Mouse (Mus musculus): Measurements from ENCODE around the gene Zcchc14. TPM values are rescaled to one million over a fixed set of nuclear protein-coding genes. Genes with fewer than 3 reads are reported as not detected.

The Zcchc14 gene
- polyA plus RNA-seq, 1 experiment: 34.3 TPM

DNA sequence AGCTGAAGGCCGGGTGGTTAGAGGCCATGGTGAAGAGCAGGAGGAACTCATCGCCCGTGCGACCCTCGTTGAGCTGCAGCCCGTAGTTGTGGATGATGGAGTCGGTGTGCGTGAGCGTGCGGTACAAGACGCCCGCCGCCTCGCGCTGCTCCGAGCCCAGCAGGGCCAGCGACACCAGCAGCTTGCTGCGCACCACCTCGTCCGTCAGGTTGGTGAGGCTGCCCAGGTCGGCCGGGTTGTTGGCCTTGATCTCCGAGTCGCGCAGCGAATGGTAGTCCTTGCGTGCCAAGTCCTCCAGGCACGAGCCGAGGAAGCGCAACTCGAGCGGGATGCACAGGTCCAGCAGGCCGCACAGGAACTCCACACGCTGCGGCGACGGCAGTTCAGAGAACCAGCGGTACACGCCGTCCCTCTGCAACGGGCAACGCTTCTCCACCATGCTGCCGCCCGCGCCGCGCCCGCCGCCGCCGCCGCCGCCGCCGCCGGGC, 783 bp downstream of the Zcchc14 start:
- Histone ChIP-seq H3K27ac (ENCODE audit: insufficient read depth, low read length) (peak overlapping the region; percentile 74), H3K4me3 (ENCODE audit: insufficient read depth, low read length) (peak overlapping the region; percentile 100), H3K4me1 (ENCODE audit: control insufficient read depth, insufficient read depth, low read length) (peaks cover 16% of the 10 kb centered on the region)
- TF ChIP-seq CTCF (IDR thresholded peaks at IDR 0.05; ENCODE audit: extremely low read depth, insufficient read depth, low read length) (no peak), POLR2A (IDR thresholded peaks at IDR 0.05; ENCODE audit: extremely low read depth, insufficient read depth, low read length) (peak; percentile 8; the same call in 1 of the 2 replicates)

DNA sequence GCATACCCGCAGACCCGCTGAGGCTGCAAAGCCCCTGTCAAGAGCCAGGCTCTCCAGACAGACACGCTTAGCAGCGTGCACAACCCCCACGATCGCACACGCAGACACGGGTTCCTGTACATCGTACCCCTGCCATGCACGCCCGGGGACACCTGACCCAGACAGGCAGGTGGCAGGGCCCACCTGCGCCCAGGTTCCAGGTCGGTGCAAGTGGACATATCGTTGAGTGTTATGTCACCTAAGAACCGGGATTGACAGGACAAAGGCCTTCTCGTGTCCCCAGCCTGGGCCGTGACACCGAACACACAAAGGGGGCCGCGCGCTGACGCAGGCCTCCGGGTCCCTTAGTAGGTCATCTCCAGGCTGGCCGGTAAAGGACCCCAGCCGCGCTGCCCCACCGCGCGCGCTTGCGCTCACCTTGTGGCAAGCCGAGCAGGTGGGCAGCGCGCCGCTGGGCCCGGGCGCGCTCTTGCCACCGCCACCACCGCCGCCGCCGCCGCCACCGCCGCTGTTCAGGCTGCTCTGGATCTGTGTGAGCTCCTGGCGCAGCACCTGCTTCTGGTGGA, 1.3 kb downstream of the Zcchc14 start:
- Histone ChIP-seq H3K4me1 (ENCODE audit: control insufficient read depth, insufficient read depth, low read length) (peaks cover 16% of the 10 kb centered on the region), H3K4me3 (ENCODE audit: insufficient read depth, low read length) (peak overlapping the region; percentile 100), H3K27ac (ENCODE audit: insufficient read depth, low read length) (peak overlapping the region; percentile 74; the same call in 1 of the 2 replicates)
- TF ChIP-seq POLR2A (IDR thresholded peaks at IDR 0.05; ENCODE audit: extremely low read depth, insufficient read depth, low read length): no peak
- no peak for TF ChIP-seq CTCF (IDR thresholded peaks at IDR 0.05; ENCODE audit: extremely low read depth, insufficient read depth, low read length)

DNA sequence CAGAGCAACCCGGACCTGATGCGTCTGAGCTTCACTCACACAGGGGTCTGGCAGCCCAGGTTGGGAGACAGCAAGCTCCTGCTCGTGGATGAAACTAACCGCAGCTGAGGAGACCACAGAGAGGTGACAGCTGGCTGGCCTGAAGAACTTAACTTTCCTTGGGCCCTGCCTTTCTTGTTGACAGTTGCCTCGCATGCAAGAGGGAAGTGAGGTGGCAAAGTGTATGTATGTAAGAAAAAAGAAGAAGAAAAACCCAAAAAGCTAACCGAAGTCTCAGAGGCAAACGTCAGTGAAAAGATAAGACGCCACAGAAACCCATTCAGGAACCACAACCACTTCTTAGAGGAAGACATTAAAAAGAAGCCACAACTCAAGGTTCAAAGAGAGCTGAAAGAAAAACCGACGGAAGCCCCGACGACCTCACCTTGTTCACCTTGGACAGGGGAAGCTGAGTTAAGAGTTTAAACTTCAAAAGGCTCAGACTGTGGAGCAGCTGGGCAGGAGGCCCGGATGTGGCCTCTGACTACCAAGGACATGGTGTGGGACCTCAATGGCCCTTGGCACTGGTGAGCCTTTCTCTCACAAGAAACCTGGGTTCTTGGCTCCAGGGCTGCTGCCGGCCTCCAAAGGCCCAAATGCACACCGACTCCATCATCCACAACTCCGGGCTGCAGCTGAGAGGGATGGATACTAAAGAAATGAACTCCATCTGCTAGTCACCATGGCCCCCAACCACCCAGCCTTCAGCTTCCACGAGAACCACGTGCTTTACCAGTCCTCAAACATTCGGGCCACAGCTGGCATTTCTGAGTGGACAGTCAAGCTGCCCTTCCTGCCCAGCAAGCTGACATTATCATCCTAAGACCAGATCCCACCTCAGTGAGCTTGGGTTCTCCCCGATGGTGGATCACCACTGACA, 2.1 kb downstream of the Zcchc14 start:
- H3K4me1 ChIP-seq (ENCODE audit: control insufficient read depth, insufficient read depth, low read length): peaks cover 16% of the 10 kb centered on the region
- H3K27ac ChIP-seq (ENCODE audit: insufficient read depth, low read length): no peak overlapping the region
- TF ChIP-seq CTCF (IDR thresholded peaks at IDR 0.05; ENCODE audit: extremely low read depth, insufficient read depth, low read length) (no peak), POLR2A (IDR thresholded peaks at IDR 0.05; ENCODE audit: extremely low read depth, insufficient read depth, low read length) (no peak)
- peak overlapping the region; percentile 100 for H3K4me3 ChIP-seq (ENCODE audit: insufficient read depth, low read length)

DNA sequence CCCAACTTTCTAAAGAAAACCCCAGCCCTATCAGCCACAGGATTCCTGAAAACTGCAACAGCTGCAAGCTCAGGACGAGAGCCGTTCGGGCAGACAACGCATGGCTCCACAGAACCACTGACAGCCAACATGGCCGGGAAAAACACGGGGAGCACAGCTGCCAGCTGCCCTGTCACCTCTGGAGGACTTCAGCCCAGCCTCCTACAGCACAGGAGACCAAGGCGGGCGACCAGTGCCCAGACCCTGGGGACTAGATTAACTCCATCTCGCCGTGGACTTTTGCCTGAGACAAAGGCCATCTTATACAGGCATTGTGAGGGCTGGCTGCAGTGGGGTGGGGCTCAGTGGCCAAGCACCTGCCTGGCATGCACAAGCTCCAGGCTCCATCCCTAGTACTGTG, 2.8 kb downstream of the Zcchc14 start:
- TF ChIP-seq CTCF (IDR thresholded peaks at IDR 0.05; ENCODE audit: extremely low read depth, insufficient read depth, low read length) (no peak), POLR2A (IDR thresholded peaks at IDR 0.05; ENCODE audit: extremely low read depth, insufficient read depth, low read length) (no peak)
- Histone ChIP-seq H3K4me1 (ENCODE audit: control insufficient read depth, insufficient read depth, low read length) (peaks cover 23% of the 10 kb centered on the region), H3K27ac (ENCODE audit: insufficient read depth, low read length) (no peak overlapping the region), H3K4me3 (ENCODE audit: insufficient read depth, low read length) (peak overlapping the region; percentile 100)

DNA sequence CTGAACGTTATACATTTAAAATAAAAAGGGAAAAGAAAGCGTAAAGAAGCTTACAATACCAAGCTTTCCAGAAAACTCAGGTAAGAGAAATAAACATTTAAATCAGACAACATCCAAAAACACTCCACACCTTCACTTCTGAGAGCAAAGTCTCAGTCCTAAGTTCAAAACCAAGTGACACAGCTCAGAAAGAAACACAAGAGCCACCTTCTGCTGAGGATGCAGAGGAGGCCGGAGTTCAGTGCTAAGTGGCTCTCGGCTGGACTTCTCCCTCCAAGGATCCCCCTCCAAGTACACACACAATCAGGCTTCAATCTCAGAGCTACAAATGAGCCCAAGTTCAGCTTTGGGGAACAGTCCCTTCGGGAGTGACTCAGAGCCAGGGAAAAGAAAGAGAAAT, 3.3 kb downstream of the Zcchc14 start:
- Histone ChIP-seq H3K4me1 (ENCODE audit: control insufficient read depth, insufficient read depth, low read length) (peaks cover 23% of the 10 kb centered on the region), H3K27ac (ENCODE audit: insufficient read depth, low read length) (no peak overlapping the region), H3K4me3 (ENCODE audit: insufficient read depth, low read length) (peak overlapping the region; percentile 100)
- no peak for TF ChIP-seq POLR2A (IDR thresholded peaks at IDR 0.05; ENCODE audit: extremely low read depth, insufficient read depth, low read length)

DNA sequence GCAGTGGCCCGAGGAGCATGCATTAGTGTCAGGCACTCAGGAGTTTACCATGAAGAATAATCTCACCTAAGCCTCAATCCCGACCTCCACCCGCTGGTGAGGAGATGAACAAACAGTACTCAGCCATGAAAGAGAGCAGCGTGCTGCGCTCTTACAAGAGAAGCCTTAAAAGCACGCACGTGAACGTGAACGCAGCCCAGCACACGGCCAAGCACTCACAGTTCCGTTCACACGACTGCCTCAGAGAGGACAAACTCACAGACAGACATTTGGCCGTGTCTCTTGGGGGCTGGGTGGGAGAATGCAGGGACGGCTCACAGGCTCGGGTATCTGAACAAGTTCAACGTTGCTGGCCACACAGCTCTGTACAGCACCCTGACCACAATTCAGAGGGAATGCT, 4.2 kb downstream of the Zcchc14 start:
- no peak overlapping the region for H3K27ac ChIP-seq (ENCODE audit: insufficient read depth, low read length)
- H3K4me3 ChIP-seq (ENCODE audit: insufficient read depth, low read length): peak overlapping the region; percentile 14; the same call in 1 of the 2 replicates
- H3K4me1 ChIP-seq (ENCODE audit: control insufficient read depth, insufficient read depth, low read length): peaks cover 31% of the 10 kb centered on the region
- no peak for TF ChIP-seq CTCF (IDR thresholded peaks at IDR 0.05; ENCODE audit: extremely low read depth, insufficient read depth, low read length)
- no peak for TF ChIP-seq POLR2A (IDR thresholded peaks at IDR 0.05; ENCODE audit: extremely low read depth, insufficient read depth, low read length)

DNA sequence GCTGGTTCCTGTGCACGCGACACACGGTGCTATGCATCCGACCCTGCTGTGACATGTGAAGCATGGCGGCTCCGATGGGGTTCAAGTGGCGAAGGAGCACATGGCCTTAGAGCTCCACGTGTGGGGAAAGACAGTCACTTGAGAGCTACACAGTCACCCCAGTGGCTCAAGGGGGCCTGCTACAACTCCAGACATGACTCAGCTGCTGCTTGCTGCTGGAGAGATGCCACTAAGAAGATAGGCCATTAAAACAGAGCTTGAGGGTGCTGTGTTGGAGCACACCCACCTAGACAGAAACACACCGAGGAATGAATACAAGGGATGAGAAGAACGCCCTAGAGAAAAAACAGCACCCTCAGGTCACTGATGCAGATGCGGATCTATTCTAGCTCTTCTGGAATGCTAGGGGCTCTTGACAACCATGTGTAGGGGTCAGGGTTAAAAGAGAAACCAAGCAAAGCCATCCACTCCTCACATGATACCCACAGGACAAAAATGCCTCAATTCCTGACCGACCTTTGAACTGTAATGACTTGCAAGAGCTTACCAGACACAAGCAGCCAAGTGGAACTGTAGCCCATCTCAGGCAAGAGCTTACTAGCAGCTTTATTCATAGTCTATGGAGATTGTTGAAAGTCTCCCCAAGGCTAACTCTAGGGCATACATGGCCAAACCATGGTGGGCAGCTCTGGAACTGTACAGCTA, 5.0 kb downstream of the Zcchc14 start:
- Histone ChIP-seq H3K27ac (ENCODE audit: insufficient read depth, low read length) (no peak overlapping the region), H3K4me3 (ENCODE audit: insufficient read depth, low read length) (no peak overlapping the region), H3K4me1 (ENCODE audit: control insufficient read depth, insufficient read depth, low read length) (peaks cover 39% of the 10 kb centered on the region)
- no peak for TF ChIP-seq CTCF (IDR thresholded peaks at IDR 0.05; ENCODE audit: extremely low read depth, insufficient read depth, low read length)
- TF ChIP-seq POLR2A (IDR thresholded peaks at IDR 0.05; ENCODE audit: extremely low read depth, insufficient read depth, low read length): no peak

DNA sequence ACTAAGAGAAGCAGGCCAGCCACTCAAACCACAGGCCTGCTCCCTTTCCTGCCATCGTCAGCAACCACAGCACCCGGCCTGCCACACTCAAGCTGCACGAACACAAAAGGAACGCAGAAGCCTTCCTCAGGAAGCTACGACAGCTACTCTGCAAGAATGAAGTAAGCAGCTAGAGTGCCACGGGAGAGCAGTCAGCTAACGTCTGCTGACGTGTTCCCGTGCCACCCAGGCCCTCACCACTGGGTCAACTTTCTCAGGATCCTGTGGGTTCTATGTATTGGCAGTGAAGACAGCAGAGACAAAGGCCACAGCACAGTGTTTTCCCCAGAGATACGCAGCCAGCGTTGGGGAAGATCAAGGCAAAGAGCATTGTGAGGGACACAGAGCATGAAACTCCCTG, 9.3 kb downstream of the Zcchc14 start:
- TF ChIP-seq CTCF (IDR thresholded peaks at IDR 0.05; ENCODE audit: extremely low read depth, insufficient read depth, low read length) (no peak), POLR2A (IDR thresholded peaks at IDR 0.05; ENCODE audit: extremely low read depth, insufficient read depth, low read length) (no peak)
- H3K4me3 ChIP-seq (ENCODE audit: insufficient read depth, low read length): no peak overlapping the region
- 0 out of 2 replicates have a peak overlapping the region, but pooled peaks have one; percentile 3 for H3K27ac ChIP-seq (ENCODE audit: insufficient read depth, low read length)
- peaks cover 36% of the 10 kb centered on the region for H3K4me1 ChIP-seq (ENCODE audit: control insufficient read depth, insufficient read depth, low read length)

DNA sequence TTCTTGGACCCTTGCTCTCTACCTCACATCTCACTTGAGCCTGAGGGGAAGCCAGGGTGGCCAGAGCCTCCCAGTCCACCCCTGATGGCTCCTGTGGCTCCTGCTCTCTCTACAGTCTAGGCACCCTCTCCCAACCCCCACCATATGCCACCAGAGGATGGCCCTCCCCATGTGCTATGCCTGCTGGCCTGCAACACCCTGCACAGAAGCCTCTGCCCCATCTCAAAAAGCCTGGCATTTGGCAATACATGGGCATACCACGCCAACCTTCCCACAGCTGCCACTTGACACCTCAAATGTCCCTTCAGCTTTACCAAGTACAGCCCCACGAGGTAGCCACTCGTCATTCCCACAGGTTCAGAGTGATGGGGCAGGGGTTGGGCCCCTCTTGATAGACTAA, 9.9 kb downstream of the Zcchc14 start:
- Histone ChIP-seq H3K4me3 (ENCODE audit: insufficient read depth, low read length) (no peak overlapping the region), H3K27ac (ENCODE audit: insufficient read depth, low read length) (no peak overlapping the region), H3K4me1 (ENCODE audit: control insufficient read depth, insufficient read depth, low read length) (peaks cover 32% of the 10 kb centered on the region)
- TF ChIP-seq CTCF (IDR thresholded peaks at IDR 0.05; ENCODE audit: extremely low read depth, insufficient read depth, low read length): no peak
- TF ChIP-seq POLR2A (IDR thresholded peaks at IDR 0.05; ENCODE audit: extremely low read depth, insufficient read depth, low read length): no peak

All from cortical plate, adult 2 months (tissue).